Mouse (Mus musculus) thymus, postnatal 0 days (tissue): ENCODE data around the gene Nfatc2ip. TPM values are rescaled to one million over a fixed set of nuclear protein-coding genes. Genes with fewer than 3 reads are reported as not detected.
A peak's percentile ranks its signal among the peaks of the same experiment; 100 is the strongest.
"Not testable (repeated sequence)": the region's sequence is repeated elsewhere in the genome, so short reads cannot be mapped to it uniquely, and the experiment has no call there.

Experiments
- DNase-seq: peaks from one replicate; pipeline ENCODE4 v3.0.0-alpha.2; 2015; ENCODE audit warnings: low spot score
- polyA plus RNA-seq: library from polyadenylated mRNA; unstranded; fragments of >200 nt; fragmentation: Nextera tagmentation; extraction: Ambion mirVana; gene quantifications from 2 replicates; pipeline ENCODE4 v1.2.1, GENCODE M21; 2015

Nfatc2ip gene
- polyA plus RNA-seq, 1 experiment from 2014 or later = 6.7 TPM

DNA sequence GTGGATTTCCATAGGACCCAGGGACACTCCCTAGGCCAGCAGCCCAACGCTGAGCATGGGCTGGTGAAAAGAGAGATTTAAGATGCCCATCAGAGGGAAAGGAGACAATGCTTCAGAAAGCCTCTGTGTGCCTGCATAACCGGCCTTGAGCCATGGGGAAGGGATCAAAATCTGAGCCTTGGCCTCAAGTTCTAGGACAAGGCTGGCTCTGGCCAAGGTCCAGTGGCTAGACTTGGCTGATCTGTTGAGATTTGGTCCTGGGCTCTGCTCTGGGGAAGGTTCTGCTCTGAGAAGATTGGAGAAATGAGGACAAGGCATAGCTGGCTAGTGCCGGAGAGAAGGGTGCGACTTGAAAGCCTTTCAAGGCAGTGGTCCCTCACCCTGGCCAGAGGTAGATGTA is 14.5 kb upstream of the Nfatc2ip start:
- DNase-seq = no peak

DNA sequence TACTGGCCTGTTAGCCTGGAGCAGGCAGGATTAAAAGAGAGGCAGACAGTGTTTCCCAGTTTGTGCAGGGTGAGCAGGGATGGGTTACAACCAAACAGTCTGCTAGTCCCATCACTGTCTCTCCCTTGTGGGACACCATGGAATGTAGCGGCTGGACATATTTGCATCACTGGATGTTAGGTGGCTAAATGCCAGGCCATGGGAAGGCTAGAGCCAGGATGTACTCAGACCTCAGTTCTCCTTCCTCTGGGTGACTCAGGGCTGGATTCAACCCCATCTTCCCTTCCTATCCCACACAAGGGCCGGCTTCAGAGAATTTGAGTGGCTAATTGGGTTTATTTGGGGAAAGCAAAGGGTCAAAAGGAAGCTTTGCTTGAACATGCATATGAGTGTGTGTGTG is 12.1 kb upstream of the Nfatc2ip start:
- no peak for DNase-seq

DNA sequence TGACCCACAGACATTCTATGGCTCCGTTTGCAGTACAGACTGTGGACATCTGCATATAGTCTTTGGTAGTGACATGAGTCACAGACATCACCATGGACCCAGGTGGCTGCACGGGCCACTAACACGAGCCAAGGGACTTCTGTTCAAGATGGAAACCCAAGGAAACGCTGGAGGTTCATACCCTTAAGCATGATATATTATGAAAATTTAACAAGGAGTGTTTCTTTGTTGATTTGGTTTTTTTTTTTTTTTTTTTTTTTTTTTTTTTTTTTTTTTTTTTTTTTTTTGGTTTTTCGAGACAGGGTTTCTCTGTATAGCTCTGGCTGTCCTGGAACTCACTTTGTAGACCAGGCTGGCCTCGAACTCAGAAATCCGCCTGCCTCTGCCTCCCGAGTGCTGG is 6.0 kb upstream of the Nfatc2ip start:
- not testable (repeated sequence) for DNase-seq

DNA sequence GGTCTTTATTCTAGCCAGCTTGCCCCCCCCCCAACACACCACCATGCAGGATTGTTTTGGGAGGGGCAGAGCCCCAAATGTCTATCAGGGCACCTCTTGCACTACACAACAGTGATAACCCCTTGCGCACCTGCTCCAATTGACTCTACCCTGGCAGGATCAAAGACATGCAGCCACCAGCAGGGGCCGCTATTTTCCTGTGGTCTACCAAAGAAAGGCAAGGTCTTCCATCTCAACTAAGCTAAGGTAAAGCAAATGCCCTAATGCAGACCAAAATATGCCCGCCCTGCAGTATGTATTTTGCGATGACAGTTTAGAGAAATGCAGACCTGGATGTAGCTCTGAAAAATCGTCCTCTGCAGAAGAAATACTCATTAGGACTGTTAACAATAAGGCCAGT is 3.0 kb upstream of the Nfatc2ip start:
- peak; percentile 92 for DNase-seq

DNA sequence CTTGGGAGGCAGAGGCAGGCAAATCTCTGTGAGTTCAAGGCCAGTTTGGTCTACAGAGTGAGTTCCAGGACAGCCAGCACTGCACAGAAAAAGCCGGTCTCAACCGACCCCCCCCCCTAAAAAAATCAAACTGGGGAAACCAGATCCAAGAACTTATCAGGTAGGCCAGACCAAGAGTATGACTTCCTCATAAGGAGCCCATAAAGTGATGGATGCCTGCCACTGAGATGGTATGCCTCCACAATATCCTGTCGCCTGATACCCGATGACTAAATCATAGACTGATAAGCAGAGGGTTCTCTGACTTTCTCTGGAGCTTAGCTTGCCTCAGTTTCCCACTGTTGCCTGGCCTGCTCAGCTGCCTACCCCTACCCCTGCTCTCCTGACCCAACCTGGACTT is 1.3 kb upstream of the Nfatc2ip start:
- DNase-seq = no peak

DNA sequence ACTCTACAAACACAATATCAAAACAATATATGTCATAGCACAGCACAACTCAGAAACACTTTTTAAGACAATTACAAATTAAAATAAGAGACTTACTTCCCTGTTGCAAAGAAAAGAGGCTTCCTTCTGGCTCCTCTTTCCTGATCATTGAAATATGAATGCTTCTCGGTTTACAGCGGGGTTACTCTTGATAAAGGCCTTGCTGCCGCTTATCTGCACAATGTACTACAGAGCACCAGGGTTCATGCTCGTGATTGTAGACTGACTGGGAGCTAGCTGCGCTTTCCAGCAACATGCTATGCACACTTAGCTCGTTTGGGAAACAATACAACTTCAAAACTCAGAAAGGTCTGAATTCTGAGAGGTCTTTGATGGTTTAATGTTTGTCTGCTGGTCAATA is 684 bp upstream of the Nfatc2ip start:
- DNase-seq = no peak

DNA sequence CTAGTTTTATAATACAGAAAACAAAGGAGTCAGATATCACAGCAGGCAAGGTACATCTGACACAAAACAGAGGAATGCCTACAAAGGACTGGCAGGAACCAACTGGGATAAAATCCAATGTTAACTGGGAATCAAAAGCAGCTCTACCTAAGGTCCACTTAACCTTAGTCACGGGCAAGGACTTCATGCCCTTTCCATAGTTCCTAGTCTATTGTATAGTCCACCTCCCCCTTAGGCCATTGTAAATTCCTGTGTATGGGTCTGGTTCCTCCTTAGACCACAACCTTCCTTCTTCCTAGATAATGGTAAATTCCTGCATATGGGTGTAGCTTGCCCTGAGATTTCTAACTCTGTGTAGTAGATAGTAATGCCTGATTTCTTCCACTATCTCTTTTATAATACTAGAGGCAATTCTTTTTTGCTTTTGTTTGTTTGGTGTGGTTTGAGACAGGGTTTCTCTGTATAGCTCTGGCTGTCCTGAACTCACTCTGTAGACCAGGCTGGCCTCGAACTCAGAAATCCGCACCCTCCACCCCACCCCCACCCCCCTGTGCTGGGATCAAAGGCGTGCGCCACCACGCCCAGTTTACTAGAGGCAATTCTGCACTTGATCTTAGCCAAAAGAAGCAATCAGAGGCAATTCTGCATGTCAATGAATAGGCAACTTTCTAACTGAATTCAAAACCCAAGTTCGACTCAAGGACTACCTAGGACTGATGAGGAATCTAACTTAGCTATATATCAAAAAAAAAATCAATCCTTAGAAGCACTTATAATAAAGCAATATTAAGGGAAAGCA is 4.3 kb downstream of the Nfatc2ip start:
- DNase-seq = not testable (repeated sequence)

DNA sequence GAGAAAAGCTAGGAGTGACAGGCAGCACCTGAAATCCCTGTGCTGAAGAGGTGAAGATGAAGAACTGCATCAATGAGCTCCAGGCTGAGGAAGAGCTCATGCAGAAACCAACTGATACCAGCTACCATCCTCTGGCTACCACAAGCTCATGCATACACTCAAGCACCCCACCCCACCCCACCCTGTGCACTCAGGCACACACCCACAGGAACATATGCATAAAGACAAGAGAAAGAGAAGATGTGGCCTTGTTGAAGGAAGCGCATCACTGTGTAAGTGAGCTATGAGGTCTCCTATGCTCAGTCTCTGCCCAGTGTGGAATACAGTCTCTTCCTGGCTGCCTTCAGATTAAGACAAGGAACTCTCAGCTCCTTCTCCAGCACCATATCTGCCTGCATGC is 8.4 kb downstream of the Nfatc2ip start:
- DNase-seq = no peak

DNA sequence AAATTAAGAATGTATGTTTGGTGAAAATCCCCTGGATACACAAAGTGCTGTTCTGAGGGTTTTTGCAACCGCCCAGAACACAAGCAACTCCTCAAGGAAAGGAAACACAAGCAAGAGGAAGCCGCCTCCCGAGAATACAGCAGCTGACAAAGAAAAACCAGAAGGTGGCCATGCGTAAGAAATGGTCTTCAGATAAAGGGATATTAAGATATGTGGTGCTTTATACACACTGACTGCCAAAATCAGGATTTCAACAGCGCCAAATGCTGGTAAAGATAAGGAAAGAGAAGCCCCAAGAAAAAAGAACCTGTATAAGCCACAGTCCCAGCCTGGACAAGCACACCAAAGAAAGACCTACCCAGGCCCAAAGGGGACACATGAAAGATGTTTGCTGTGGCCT is 13.0 kb downstream of the Nfatc2ip start:
- DNase-seq = no peak

DNA sequence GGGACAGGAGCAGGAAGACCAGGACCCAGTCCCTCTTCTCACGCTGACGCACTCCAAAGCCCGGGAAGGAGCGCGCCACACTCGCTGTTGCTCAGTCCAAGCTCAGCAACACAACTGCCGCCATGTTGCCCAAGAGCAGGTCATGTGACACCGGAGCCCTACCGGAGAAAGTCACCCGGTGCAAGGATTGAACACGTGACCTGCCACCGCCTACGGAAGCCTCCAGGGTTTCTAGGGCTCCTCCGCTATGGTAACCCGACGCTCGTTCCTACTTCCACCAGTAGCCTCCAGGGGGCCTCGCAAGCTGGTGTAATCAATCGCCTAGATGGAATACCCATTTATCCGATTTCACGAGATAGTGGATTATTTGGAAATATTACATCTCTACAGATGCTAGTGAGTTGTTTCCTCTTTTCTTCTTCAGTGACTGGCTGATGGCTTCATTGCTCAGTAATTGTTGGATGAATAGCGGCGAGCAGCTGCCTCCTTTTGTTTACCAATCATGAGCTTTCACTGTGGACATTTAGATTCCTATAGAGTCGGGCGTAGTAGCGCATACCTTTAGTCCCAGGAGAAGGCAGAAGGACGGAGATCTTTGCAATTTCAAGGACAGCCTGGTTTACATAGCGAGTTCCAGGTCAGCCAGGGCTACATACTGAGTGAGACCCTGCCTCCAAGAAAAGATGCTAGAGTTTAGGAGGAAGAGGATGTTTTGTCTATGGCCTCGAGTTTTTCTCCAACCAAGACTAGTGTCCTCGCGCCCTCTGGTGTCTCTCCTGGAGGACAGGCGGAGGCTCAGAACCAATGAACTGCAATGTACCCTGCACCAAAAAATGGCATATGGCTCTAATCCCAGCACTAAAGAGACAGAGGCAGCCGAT is 19.0 kb downstream of the Nfatc2ip start, which contains the start of gene Spns1:
Gene Spns1 (minus strand): TSS at position 173 of the 881 bp plus-strand sequence.
- DNase-seq = peak; percentile 98

DNA sequence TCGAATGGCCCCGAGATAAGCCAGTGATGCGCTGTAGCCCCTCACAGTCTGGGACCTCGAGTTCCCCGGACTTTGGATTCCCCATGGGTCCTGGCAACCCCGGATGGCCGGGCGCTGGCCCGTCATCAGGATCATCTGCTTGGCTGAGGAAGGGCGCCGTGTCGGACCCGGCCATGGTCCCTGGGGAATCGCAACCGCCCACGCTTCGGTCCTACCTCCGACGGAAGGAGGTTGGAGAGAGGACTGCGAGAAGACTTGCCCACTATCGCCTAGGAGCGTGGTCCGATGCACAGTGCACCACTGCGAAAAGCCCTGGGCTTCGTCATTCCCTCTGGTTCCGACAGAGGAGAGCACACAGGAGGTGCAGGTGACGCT is 19.6 kb downstream of the Nfatc2ip start:
- no peak for DNase-seq

DNA sequence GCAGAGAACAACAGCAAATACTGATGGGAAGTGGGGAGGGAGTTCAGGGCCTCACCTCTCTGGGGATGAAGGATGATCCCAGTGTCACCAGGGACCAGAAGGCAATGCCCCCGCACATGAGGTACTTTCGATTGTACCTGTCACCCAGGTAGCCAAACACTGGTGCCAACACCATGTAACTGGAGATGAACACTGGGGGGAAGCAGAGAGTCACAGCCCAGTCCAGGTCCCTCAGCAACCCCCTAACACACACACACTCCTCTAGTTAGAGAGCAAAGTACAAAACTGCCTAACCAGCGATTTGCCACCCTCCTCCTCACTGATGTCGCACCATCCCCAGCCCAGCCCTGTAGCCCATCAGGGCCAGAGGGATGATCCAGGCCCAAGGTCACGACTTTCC is 21.5 kb downstream of the Nfatc2ip start:
- peak; percentile 36 for DNase-seq

DNA sequence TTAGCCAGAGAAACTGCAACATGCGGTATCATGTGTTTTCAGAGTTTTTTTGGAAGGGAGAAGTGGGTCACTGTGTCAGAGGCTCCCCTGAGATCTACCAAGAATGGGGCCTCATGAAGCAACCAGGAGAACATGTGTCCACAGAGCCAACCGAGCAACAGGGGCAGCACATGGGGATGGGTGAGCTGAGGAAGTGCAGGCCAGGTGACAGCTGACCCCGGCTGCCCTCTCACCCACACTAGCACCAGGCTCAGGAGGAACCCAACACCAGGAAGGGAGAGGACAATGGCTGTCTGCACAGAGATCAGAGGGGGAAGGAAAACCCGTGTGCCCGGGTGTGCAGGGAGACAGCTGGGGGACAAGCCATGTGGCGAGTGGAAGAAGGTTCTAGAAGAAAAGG is 22.0 kb downstream of the Nfatc2ip start:
- peak; percentile 20 for DNase-seq

DNA sequence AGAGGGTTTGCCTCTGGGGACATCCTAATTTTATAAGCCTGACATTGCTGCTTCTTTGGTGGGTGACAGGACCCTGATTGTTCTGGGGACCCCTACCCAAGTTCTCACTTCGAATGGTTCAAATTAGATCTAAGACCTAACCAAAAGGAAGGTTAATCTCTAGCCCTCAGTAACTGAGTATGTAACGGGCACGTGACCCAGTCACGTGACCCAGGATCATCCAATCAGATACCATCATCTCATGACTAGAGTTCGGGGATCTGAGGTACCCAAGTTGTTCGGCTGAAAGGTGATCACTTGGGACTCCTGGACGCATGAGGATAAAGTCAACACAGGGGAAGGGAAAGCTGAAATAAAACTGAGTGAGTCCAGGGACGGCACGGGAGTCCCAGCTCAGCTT is 23.5 kb downstream of the Nfatc2ip start:
- DNase-seq = no peak

DNA sequence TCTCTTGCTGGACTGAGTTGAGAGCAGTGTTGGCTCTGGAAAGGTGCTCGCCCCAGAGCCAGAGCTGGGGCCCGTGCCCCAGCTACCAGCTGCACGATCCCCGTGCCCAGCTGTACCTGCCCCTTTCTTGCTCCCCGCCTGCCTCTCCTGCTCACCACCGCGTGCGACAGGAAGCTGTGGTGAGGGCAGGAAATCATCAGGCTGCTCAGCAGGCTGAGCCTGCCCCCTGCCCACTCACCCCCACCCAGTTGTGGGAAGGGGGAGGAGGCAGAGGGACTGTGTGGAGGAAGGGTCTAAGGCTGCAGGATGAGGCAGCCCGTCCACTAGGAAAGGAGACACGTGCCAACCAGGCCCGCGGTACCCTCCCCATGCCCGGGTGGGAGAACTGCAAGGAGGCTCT is 27.1 kb downstream of the Nfatc2ip start, which contains the start of gene Lat:
Gene Lat (minus strand): TSS at position 178 of the 400 bp plus-strand sequence.
- DNase-seq = peak; percentile 94

DNA sequence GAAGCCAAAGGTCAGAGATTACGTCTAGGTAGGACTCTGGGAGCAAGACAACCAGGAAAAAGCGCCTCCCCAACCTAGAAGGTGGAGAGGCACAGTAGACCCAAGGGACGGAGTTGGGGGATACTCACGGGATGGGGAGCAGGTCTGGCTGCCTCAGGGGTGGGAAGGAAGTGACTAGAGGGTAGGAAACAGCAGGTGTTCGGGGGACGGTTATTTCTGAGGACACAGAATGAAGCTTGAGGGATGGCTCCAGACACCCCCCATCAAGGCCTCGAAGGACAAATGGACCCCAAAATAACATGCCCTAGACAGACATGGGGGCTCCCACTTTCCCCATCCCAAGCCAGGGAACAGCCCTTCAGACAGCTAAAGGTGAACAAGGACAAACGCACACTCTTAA is 28.2 kb downstream of the Nfatc2ip start:
- DNase-seq = peak; percentile 47

DNA sequence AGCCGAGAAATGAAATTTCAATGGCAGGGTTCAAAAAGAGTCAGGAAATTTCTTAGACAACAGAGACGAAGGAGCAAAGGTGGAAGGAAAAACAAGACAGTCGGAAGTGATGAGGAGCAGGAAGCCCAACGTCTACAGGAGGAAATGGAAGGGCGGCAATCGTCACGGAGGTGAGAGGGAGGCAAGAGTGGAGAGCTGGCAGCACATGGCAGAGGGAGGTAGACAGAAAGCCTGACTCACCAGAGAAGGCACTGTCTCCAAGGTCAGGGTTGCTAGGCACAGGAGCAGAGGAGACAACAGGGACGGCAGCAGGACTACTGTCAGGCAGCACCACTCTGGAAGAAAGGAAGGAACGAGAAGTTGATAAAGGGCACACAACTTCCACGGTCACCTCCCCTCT is 28.9 kb downstream of the Nfatc2ip start:
- DNase-seq = no peak

DNA sequence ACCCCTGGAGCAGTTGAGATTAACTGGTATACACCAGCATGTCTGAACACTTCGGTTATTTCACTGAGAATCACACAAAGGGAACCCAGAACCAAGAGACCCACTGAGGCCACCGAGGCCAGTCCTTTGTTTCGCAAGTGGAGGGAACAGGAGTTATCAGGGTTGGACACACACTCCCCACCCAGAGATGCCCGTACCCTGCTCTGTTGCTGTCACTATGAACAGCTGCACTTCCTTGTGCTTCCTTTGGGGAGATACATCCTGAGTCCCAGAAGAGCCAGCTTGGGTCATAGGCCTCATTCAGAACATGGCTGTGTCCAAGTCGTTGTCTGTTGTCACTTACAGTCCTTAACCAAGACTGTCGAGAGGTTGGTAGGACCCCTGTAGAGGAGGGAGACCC is 33.5 kb downstream of the Nfatc2ip start:
- no peak for DNase-seq

DNA sequence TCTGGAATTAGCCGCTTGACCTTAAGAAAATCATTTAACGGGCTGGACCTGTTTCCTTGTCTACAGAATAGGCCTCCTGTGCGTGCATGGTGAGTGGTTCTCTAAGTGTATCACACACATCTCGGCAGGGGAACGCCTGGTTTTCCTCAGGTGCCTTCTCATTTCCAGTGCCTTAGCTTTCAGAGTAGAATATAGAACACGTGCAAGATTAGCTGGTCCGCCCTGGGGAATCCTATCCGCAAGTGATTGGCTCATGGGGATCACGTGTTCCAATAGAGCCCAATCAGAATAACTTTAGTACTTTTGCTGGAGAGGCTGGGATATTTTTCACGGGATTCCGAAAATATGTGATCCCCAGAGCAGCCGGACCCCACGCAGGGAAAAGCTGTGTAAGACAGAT is 37.5 kb downstream of the Nfatc2ip start:
- DNase-seq = no peak

DNA sequence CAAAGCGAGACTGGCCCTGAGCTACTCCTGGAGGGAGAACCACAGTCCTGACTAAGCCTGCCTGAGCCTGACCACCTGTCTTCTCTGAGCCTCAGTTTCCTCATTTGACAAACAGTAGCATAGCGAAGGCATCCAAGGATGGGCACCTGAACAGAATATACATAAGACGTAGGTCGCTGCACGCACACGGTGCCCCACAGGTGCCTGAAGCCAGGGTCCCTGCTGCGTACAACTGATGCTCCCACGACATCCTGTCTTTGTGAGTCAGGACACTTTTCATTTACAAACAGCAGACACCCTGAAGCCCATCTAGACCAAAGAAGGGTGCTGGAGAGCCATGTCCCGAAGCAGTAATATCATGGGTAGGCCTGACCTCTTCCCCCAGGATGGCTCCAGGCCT is 38.1 kb downstream of the Nfatc2ip start:
- peak; percentile 19 for DNase-seq

DNA sequence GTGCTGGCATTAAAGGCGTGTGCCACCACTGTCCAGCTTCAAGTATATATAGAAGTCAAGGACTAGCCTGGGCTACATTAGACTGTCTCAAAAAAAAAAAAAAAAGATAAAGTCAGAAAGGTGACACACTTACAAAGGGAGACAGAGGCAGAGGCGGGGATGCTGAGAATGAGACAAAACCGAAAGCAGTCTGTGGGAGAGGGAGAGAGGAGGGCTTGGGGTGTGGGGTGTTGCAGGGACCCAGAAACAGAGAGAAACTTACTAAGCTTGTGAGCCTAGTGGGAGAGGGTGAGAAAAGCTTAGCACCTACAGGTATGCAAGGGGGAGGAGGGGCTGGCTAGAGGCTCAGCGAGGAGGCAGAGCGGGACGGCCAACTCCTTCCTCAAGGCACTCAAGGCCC is 38.7 kb downstream of the Nfatc2ip start:
- DNase-seq = no peak

DNA sequence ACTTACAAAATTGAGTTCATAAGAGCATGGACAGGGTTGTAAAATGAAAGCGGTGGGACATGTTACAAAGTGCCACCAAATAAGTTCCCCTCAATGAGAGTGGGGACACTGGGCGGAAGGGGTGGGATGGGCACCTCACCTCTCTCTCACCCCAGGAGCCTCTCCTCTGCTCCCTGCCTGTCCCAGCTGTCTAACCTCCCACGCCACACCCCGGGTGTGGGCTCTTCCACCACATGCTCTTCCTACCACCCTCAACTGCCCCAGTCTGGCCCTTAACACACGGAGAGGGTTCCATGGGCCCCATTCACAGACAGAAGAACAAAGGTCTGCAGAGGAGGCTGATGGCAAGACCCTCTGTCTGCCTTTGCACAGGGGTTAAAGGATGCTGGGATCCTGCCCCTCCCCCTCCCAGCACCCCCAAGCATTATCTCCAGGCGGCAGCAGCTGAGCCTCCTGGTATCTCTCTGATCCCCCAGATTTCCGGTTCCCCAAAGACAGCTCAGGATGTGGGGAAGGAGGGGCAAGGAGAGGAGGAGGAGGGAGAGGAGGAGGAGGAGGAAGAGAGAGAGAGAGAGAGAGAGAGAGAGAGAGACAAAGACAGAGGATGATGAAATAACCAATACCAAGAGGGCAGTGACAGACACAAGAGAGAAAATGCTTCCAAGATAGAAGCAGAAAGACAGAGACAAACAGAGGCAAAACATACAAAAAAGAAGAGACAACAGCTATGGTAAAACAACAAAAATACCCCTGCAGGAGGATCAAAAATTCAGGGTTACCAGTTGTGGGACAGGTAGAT is 39.5 kb downstream of the Nfatc2ip start:
- peak; percentile 59 for DNase-seq
